Mouse (Mus musculus): Measurements from ENCODE around the gene Srgap1.
A peak's percentile ranks its signal among the peaks of the same experiment; 100 is the strongest.

The Srgap1 gene

GRCm38 (mm10) chr10:122046904-122047726 is at the start of gene Srgap1:
Srgap1 (minus strand) TSS chr10:122047315.
- peak in 1 of 2 experiments; percentile 13 for DNase-seq

GRCm38 (mm10) chr10:122096462-122096979 is 49.4 kb upstream of the Srgap1 start:
- no peak for DNase-seq

GRCm38 (mm10) chr10:122090472-122090871 is 43.4 kb upstream of the Srgap1 start:
- no peak for DNase-seq

GRCm38 (mm10) chr10:122081352-122081751 is 34.2 kb upstream of the Srgap1 start:
- DNase-seq: no peak

GRCm38 (mm10) chr10:122069153-122069552 is 22.0 kb upstream of the Srgap1 start:
- no peak for DNase-seq

GRCm38 (mm10) chr10:122055826-122056225 is 8.7 kb upstream of the Srgap1 start:
- DNase-seq: no peak

- peak; percentile 13 to 63 for DNase-seq
Measured at GRCm38 (mm10) chr10:122054535-122054934, 7.4 kb upstream of the Srgap1 start.

GRCm38 (mm10) chr10:122051831-122052230 is 4.7 kb upstream of the Srgap1 start:
- peak; percentile 58 to 88 for DNase-seq

GRCm38 (mm10) chr10:122047727-122048365 is 731 bp upstream of the Srgap1 start:
- peak; percentile 50 to 76 for DNase-seq

GRCm38 (mm10) chr10:122046511-122046903 is 608 bp downstream of the Srgap1 start:
- no peak for DNase-seq

GRCm38 (mm10) chr10:122045946-122046345 is 1.2 kb downstream of the Srgap1 start:
- no peak for DNase-seq

- no peak for DNase-seq
Measured at GRCm38 (mm10) chr10:122044926-122045325, 2.2 kb downstream of the Srgap1 start.

GRCm38 (mm10) chr10:122040372-122040771 is 6.7 kb downstream of the Srgap1 start:
- peak in 1 of 2 experiments; percentile 20 for DNase-seq

- no peak for DNase-seq
Measured at GRCm38 (mm10) chr10:122039566-122039965, 7.5 kb downstream of the Srgap1 start.

- no peak for DNase-seq
Measured at GRCm38 (mm10) chr10:122038554-122038953, 8.6 kb downstream of the Srgap1 start.

GRCm38 (mm10) chr10:122033271-122033670 is 13.8 kb downstream of the Srgap1 start:
- DNase-seq: no peak

GRCm38 (mm10) chr10:122030420-122030819 is 16.7 kb downstream of the Srgap1 start:
- no peak for DNase-seq

GRCm38 (mm10) chr10:122029738-122030137 is 17.4 kb downstream of the Srgap1 start:
- no peak for DNase-seq

- DNase-seq: no peak
Measured at GRCm38 (mm10) chr10:122025198-122025597, 21.9 kb downstream of the Srgap1 start.

- no peak for DNase-seq
Measured at GRCm38 (mm10) chr10:122020906-122021305, 26.2 kb downstream of the Srgap1 start.

GRCm38 (mm10) chr10:122020255-122020654 is 26.9 kb downstream of the Srgap1 start:
- DNase-seq: no peak

GRCm38 (mm10) chr10:122018594-122019048 is 28.5 kb downstream of the Srgap1 start:
- DNase-seq: no peak

- no peak for DNase-seq
Measured at GRCm38 (mm10) chr10:122017743-122018142, 29.4 kb downstream of the Srgap1 start.

- no peak for DNase-seq
Measured at GRCm38 (mm10) chr10:122017063-122017462, 30.1 kb downstream of the Srgap1 start.

Measured in spleen, adult 18-20 months (tissue).